Mouse (Mus musculus): ENCODE results near the gene Slc30a6.

- TF ChIP-seq EP300 (optimal IDR thresholded peaks at IDR 0.05) (no peak), CTCF (IDR thresholded peaks at IDR 0.05; ENCODE audit: low read depth) (no peak)
These were observed 45.1 kb downstream of the Slc30a6 start for GRCm38 (mm10) chr17:74440486-74440885.
